Mouse (Mus musculus): ENCODE results near the gene Dpagt1.

Dpagt1 gene

GRCm38 (mm10) chr9:44378153-44378730 is 52.4 kb downstream of the Dpagt1 start:
- in situ Hi-C loops (cut with MboI, MseI): no loop called here

DNA sequence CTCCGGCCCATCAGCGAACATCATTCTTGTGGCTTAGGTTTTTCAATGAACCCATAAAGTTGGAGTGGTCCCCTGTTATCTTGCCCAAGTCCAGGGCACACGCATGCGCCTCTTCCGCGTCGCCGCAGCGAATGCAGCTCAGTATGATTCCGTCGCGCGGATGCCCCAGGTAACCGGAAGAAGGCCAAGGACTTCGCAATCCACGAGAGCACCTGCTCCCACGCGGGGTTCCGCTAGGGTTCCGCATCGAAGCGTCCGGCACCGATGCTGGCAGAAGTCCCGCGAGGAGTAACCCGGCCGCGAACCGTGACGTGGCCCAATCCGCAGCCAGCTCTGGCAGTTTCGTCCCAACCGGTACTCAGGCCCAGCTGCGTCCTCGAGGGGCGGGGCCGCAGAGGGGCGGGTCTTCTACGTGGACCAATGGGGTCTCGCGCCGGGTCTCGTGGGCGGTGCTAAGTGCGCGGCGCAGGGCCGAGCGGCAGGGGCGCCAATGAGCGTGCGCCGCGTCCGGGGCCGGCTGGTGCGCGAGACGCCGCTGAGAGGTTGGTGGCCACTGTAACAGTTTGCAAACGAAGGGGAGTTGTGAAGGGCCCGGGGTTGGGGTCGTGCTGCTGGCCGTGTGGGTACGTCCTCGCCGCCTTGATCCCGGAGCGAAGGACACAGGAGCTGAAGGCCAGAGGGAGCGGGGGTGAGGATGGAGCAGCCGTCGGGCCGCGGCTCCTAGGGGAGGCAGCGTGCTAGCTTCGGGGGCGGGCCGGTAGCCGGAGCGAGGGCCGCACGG is 53.4 kb downstream of the Dpagt1 start, which contains the start of gene Hyou1:
Hyou1 (plus strand) TSS at position 437 of the 781 bp plus-strand sequence.
- in situ Hi-C loops (cut with MboI, MseI): no loop called here

DNA sequence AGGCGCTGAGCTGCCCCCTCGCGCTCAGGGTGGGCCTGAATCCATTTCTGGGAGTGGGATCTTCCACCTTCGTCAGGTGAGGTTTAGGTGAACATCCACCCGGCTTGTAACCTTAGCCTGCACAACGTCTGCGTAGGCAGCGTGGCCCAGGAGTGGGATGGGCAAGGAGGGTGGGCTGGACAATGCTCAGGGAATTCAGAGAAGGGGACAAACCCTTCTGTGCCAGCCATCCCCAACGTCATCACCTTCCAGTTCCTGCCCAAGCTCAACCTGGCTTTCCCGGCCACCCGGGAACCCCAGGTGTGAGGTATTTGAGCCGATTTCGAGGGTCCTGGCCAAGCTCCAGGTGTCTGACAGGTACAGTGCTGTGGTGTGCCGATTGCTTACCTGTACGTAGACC is 54.0 kb downstream of the Dpagt1 start:
- in situ Hi-C loops (cut with MboI, MseI): loop anchor here (5.0 kb wide), 1 partner anchor 43 kb away; no protein-coding TSS in a partner anchor

All from regulatory T cell (primary cell).